Comparison of ENCODE assay signal across 8 mouse cellular contexts in the genomic region with DNA sequence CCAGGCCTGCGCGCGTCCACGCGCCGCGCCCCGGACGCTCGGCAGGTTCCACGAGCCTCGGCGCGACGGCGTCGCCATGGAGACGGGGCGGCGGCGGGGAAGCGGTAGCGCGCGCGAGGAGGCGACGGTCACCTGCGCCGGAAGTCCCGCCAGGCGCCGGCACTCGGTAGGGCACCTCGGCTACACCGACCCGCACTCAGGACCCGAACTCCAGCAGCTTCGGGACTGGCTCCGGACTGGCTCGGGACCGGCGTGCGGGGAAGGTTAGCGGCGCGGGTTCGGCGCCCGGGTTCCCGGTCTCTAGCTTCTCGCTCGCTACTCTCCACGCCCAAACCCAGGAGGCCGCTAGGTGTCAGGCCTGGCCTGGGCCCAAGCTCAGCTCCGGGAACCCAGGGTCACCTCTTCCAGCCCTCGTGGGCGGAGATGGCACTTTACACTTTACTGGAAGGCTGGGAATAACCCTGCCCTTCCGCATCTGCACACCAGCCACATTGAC. TPM values are rescaled to one million over a fixed set of nuclear protein-coding genes. Genes with fewer than 3 reads are reported as not detected.
DNase-seq lines count a peak whose midpoint lies in the region; ATAC-seq lines count a peak whose summit lies in the region.

No protein-coding gene starts in this region.

- H3K9me3 ChIP-seq in hindbrain, embryonic 16.5 days (ENCODE audit: control insufficient read depth, low read length) = no peaks in the 10 kb centered on the region

- peak overlapping the region; percentile 70 for H3K4me3 ChIP-seq in hindbrain, embryonic 16.5 days (ENCODE audit: low read length)

- no peaks in the 10 kb centered on the region for H3K27me3 ChIP-seq in hindbrain, embryonic 16.5 days (replicated peaks; ENCODE audit: control insufficient read depth, insufficient read depth, low read length)

- H3K36me3 ChIP-seq in hindbrain, embryonic 16.5 days (ENCODE audit: control insufficient read depth, insufficient read depth, low read length) = no peaks in the 10 kb centered on the region

- H3K9ac ChIP-seq in hindbrain, embryonic 16.5 days (ENCODE audit: low read depth, low read length) = peak overlapping the region; percentile 72

- H3K4me2 ChIP-seq in hindbrain, embryonic 16.5 days (ENCODE audit: low read length) = peak overlapping the region; percentile 91

- peak; percentile 84 for ATAC-seq in hindbrain, embryonic 16.5 days

- H3K27ac ChIP-seq in hindbrain, embryonic 16.5 days (ENCODE audit: low read depth, low read length) = peak overlapping the region; percentile 77

- WGBS in hindbrain, embryonic 16.5 days = under 1% methylated on average over 47 of the region's 59 CpGs

- H3K4me1 ChIP-seq in hindbrain, embryonic 16.5 days (ENCODE audit: control insufficient read depth, insufficient read depth, low read depth, low read length) = peaks cover 13% of the 10 kb centered on the region

- DNase-seq in R1 (ENCODE audit: low read depth, low spot score) = peak; percentile 81
- peak; percentile 55 for DNase-seq in cerebellum, adult 9-11 months
- peak; percentile 69 to 80 for DNase-seq in frontal cortex, postnatal 36 days (ENCODE audit: low spot score in 2 of 2)
- peak; percentile 53 to 60 for DNase-seq in left cerebral cortex, adult 8-10 months (ENCODE audit: low spot score in 2 of 2)
- peak; percentile 84 to 90 for DNase-seq in lung, postnatal 4 days
- DNase-seq in right cerebral cortex, postnatal 14 days = peak; percentile 74
- DNase-seq in urinary bladder, postnatal 36 days (ENCODE audit: low spot score in 2 of 2) = peak; percentile 68 to 69

RNA-seq across cellular contexts. Expression of a gene that starts 9.0 kb away (rescaled TPM):
- polyA plus RNA-seq in hindbrain, embryonic 16.5 days (2015; fragmentation: Nextera tagmentation; extraction: Ambion mirVana) = 63.8 and 65.4 TPM in 2 replicates
- total RNA-seq in left cerebral cortex, adult 8-10 months (2022) = 10 to 100 TPM; 86.6 to 90.7 (median 89.1) TPM

RNA-seq across cellular contexts. Expression of a gene that starts 23.6 kb away (rescaled TPM):
- 8.6 and 9.9 TPM in 2 replicates for polyA plus RNA-seq in hindbrain, embryonic 16.5 days (2015; fragmentation: Nextera tagmentation; extraction: Ambion mirVana)
- total RNA-seq in left cerebral cortex, adult 8-10 months (2022) = 10 to 100 TPM; 18.6 to 24.5 (median 20.5) TPM

RNA-seq across cellular contexts. Expression of a gene that starts 50.3 kb away (rescaled TPM):
- 0.06 TPM in 1 of 2 replicates, not detected in the other for polyA plus RNA-seq in hindbrain, embryonic 16.5 days (2015; fragmentation: Nextera tagmentation; extraction: Ambion mirVana)
- not detected for total RNA-seq in left cerebral cortex, adult 8-10 months (2022)

Comparison
In these comparisons a context has a peak if more than half of its experiments do, and no peak if none do; other contexts are left out.
1. Peak in every context shown above with its lines: DNase-seq, ATAC-seq, H3K4me3 ChIP-seq and H3K27ac ChIP-seq.